Mouse (Mus musculus) gastrocnemius, adult 18-20 months (tissue): Measurements from ENCODE around the gene Ahcyl2. TPM values are rescaled to one million over a fixed set of nuclear protein-coding genes. Genes with fewer than 3 reads are reported as not detected.

Source experiments
- DNase-seq: peaks from one replicate; pipeline ENCODE4 v3.0.0; 2021; ENCODE audit warnings: low spot score
- total RNA-seq, 2 experiments: library from RNA; stranded (reverse); gene quantifications; 2 replicates each; pipeline ENCODE4 v1.2.3; 2021

The Ahcyl2 gene
- total RNA-seq, 2 experiments from 2014 or later: 17.9 to 23.7 TPM

- peak; percentile 26 for DNase-seq
Observed at GRCm38 (mm10) chr6:29768791-29769441, 1.1 kb downstream of the Ahcyl2 start.

GRCm38 (mm10) chr6:29770672-29771321, 3.0 kb downstream of the Ahcyl2 start:
- DNase-seq: no peak

GRCm38 (mm10) chr6:29772236-29772635, 4.4 kb downstream of the Ahcyl2 start:
- no peak for DNase-seq

- no peak for DNase-seq
Observed at GRCm38 (mm10) chr6:29774161-29774560, 6.3 kb downstream of the Ahcyl2 start.

GRCm38 (mm10) chr6:29775609-29776008, 7.8 kb downstream of the Ahcyl2 start:
- DNase-seq: peak; percentile 40

GRCm38 (mm10) chr6:29776542-29777237, 8.9 kb downstream of the Ahcyl2 start:
- no peak for DNase-seq

GRCm38 (mm10) chr6:29777238-29777555, 9.4 kb downstream of the Ahcyl2 start:
- DNase-seq: no peak

- no peak for DNase-seq
Observed at GRCm38 (mm10) chr6:29780082-29780481, 12.3 kb downstream of the Ahcyl2 start.

GRCm38 (mm10) chr6:29780571-29780970, 12.8 kb downstream of the Ahcyl2 start:
- DNase-seq: no peak

- no peak for DNase-seq
Observed at GRCm38 (mm10) chr6:29782239-29782638, 14.4 kb downstream of the Ahcyl2 start.

GRCm38 (mm10) chr6:29783960-29784359, 16.1 kb downstream of the Ahcyl2 start:
- no peak for DNase-seq

- DNase-seq: no peak
Observed at GRCm38 (mm10) chr6:29784413-29785021, 16.7 kb downstream of the Ahcyl2 start.

- no peak for DNase-seq
Observed at GRCm38 (mm10) chr6:29785759-29786158, 17.9 kb downstream of the Ahcyl2 start.

- no peak for DNase-seq
Observed at GRCm38 (mm10) chr6:29788779-29789350, 21.1 kb downstream of the Ahcyl2 start.

GRCm38 (mm10) chr6:29790014-29790698, 22.3 kb downstream of the Ahcyl2 start:
- DNase-seq: no peak

GRCm38 (mm10) chr6:29793520-29793919, 25.7 kb downstream of the Ahcyl2 start:
- no peak for DNase-seq

- DNase-seq: no peak
Observed at GRCm38 (mm10) chr6:29794582-29794981, 26.8 kb downstream of the Ahcyl2 start.

- no peak for DNase-seq
Observed at GRCm38 (mm10) chr6:29802979-29803378, 35.2 kb downstream of the Ahcyl2 start.

GRCm38 (mm10) chr6:29804006-29804405, 36.2 kb downstream of the Ahcyl2 start:
- no peak for DNase-seq

GRCm38 (mm10) chr6:29805381-29805780, 37.6 kb downstream of the Ahcyl2 start:
- no peak for DNase-seq

- DNase-seq: no peak
Observed at GRCm38 (mm10) chr6:29812076-29812475, 44.3 kb downstream of the Ahcyl2 start.
